Mouse (Mus musculus) bone marrow macrophage, adult 2 months (primary cell): ENCODE measurements around the gene Foxe3.

ENCODE experiments used
- CTCF ChIP-seq: IDR thresholded peaks from 2 replicates; pipeline ENCODE4 v1.5.1; 2012; ENCODE audit warnings: low read depth, mild to moderate bottlenecking, low read length, moderate library complexity
- POLR2A ChIP-seq: IDR thresholded peaks from 2 replicates; pipeline ENCODE4 v1.6.1; 2012; ENCODE audit warnings: mild to moderate bottlenecking, low read depth, low read length, borderline replicate concordance

DNA sequence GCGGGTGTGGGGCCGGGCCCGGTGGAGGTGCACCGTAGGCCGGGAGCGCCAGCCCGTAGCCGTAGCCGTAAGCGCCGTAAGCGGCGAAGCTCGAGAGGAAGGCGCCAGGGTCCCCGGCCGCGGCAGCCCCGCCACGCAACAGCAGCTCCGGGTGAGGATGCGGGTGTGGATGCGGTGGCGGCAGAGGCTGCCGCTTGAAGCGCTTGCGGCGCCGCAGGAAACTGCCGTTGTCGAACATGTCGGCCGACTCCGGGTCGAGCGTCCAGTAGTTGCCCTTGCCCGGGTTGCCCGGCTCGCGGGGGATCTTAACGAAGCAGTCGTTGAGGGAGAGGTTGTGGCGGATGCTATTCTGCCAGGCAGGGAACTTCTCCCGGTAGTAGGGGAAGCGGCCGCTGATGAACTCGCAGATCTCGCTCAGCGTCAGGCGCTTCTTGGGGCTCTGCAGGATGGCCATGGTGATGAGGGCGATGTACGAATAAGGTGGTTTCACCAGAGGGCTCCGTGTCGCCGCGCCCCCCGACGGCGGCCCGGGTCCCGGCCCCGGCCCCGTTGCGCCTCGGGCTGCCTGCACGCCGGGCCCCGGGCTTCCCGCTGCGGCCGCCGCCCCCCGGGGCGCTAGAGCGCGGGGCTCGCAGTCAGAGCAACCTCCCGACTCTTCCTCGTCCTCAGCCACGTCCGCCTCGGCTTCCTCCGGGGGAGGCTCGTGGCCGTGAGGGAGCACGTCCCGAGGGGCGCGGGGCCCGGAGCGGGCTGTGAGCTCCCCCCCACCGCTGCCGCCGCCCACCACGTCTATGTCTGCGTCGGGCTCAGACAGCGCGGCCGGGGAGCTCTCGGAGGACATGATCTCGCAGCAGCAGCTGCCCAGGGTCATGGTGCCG lies 17.6 kb downstream of the Foxe3 start:
- no peak for TF ChIP-seq POLR2A
- TF ChIP-seq CTCF = no peak
